Mouse (Mus musculus): Measurements from ENCODE around the gene Ttc25.

- no peak for TF ChIP-seq POLR2A (IDR thresholded peaks at IDR 0.05; ENCODE audit: low read depth, low read length)
- TF ChIP-seq CTCF (IDR thresholded peaks at IDR 0.05; ENCODE audit: extremely low read depth, insufficient read depth, insufficient read length, insufficient replicate concordance), result no peak
These were observed 23.3 kb downstream of the Ttc25 start for GRCm38 (mm10) chr11:100568692-100569091.
